Mouse (Mus musculus) heart, postnatal 4 days (tissue): ENCODE results near the gene Herc3. TPM values are rescaled to one million over a fixed set of nuclear protein-coding genes. Genes with fewer than 3 reads are reported as not detected.
A peak's percentile ranks its signal among the peaks of the same experiment; 100 is the strongest.

Source experiments
- DNase-seq: peaks from one replicate; pipeline ENCODE4 v3.0.0; 2021
- total RNA-seq, 2 experiments: library from RNA; stranded (reverse); gene quantifications; 2 replicates each; pipeline ENCODE4 v1.2.3; 2021

Herc3 gene
- total RNA-seq, 2 experiments from 2014 or later: 116 to 127 TPM

- DNase-seq: no peak
Observed at GRCm38 (mm10) chr6:58921623-58922022, 90.4 kb downstream of the Herc3 start.

GRCm38 (mm10) chr6:58922511-58922910 lies 91.2 kb downstream of the Herc3 start:
- DNase-seq: no peak

- DNase-seq: peak; percentile 66
Observed at GRCm38 (mm10) chr6:58927881-58928280, 96.6 kb downstream of the Herc3 start.

- peak; percentile 74 for DNase-seq
Observed at GRCm38 (mm10) chr6:58929911-58930431, 98.7 kb downstream of the Herc3 start.

GRCm38 (mm10) chr6:58931149-58931548 lies 99.9 kb downstream of the Herc3 start:
- no peak for DNase-seq

- DNase-seq: no peak
Observed at GRCm38 (mm10) chr6:58932515-58933188, 101.4 kb downstream of the Herc3 start.

GRCm38 (mm10) chr6:58933189-58933913 lies 102.1 kb downstream of the Herc3 start:
- no peak for DNase-seq

- DNase-seq: no peak
Observed at GRCm38 (mm10) chr6:58934144-58934543, 102.9 kb downstream of the Herc3 start.

- DNase-seq: no peak
Observed at GRCm38 (mm10) chr6:58937726-58938125, 106.5 kb downstream of the Herc3 start.

- DNase-seq: no peak
Observed at GRCm38 (mm10) chr6:58942276-58942675, 111.0 kb downstream of the Herc3 start.

- DNase-seq: no peak
Observed at GRCm38 (mm10) chr6:58943958-58944357, 112.7 kb downstream of the Herc3 start.

- no peak for DNase-seq
Observed at GRCm38 (mm10) chr6:58946246-58946645, 115.0 kb downstream of the Herc3 start.

- no peak for DNase-seq
Observed at GRCm38 (mm10) chr6:58946840-58947239, 115.6 kb downstream of the Herc3 start.

- no peak for DNase-seq
Observed at GRCm38 (mm10) chr6:58950410-58950809, 119.1 kb downstream of the Herc3 start.

- no peak for DNase-seq
Observed at GRCm38 (mm10) chr6:58951128-58951992, 120.1 kb downstream of the Herc3 start.

- no peak for DNase-seq
Observed at GRCm38 (mm10) chr6:58960523-58960922, 129.3 kb downstream of the Herc3 start.

GRCm38 (mm10) chr6:58962691-58963090 lies 131.4 kb downstream of the Herc3 start:
- DNase-seq: no peak

GRCm38 (mm10) chr6:58964091-58964490 lies 132.8 kb downstream of the Herc3 start:
- DNase-seq: no peak

- no peak for DNase-seq
Observed at GRCm38 (mm10) chr6:58964565-58964964, 133.3 kb downstream of the Herc3 start.

GRCm38 (mm10) chr6:58965071-58965831 lies 134.0 kb downstream of the Herc3 start:
- DNase-seq: no peak

GRCm38 (mm10) chr6:58968272-58968671 lies 137.0 kb downstream of the Herc3 start:
- DNase-seq: no peak
